Mouse (Mus musculus) Patski (cell line): ENCODE measurements around the gene Myo1d. TPM values are rescaled to one million over a fixed set of nuclear protein-coding genes. Genes with fewer than 3 reads are reported as not detected.
A peak's percentile ranks its signal among the peaks of the same experiment; 100 is the strongest.

Experiments
- ATAC-seq: fragments of 100-300 bp; one replicate; pipeline ENCODE4 v1.8.0; 2021
- CTCF ChIA-PET: fragments of 350-600 bp; sonication (Branson Sonifier 250); formaldehyde crosslinking; loops from one replicate; lab custom pipeline; 2022; ENCODE audit warnings: inconsistent platforms; lab: Charles Lee
- POLR2A ChIA-PET: fragments of 350-600 bp; sonication (Branson Sonifier 250); formaldehyde crosslinking; loops from one replicate; lab custom pipeline; 2022; ENCODE audit warnings: antibody characterized with exemption, inconsistent platforms; lab: Charles Lee
- DNase-seq: peaks from one replicate; pipeline ENCODE4 v3.0.0-alpha.2; 2011; ENCODE audit warnings: low read depth, low spot score
- H3K27me3 ChIP-seq: fragments of 371-371 bp; one replicate; pipeline ENCODE4 v1.5.1; 2021
- CTCF ChIP-seq: fragments of 100-300 bp; IDR thresholded peaks from one replicate; pipeline ENCODE4 v1.5.1; 2021
- in situ Hi-C: fragments of 300-500 bp; cut with MboI; formaldehyde crosslinking; loops from 3 replicates; pipeline ENCODE4 v1.11.1; 2018; ENCODE audit warnings: low pct_unique_long_range_greater_than_20kb, mixed read lengths
- polyA plus RNA-seq: library from polyadenylated mRNA; unstranded; gene quantifications from one replicate; pipeline ENCODE4 v1.2.3, GENCODE M21; 2021

Gene Myo1d
- polyA plus RNA-seq, 1 experiment from 2014 or later = 36.9 TPM

DNA sequence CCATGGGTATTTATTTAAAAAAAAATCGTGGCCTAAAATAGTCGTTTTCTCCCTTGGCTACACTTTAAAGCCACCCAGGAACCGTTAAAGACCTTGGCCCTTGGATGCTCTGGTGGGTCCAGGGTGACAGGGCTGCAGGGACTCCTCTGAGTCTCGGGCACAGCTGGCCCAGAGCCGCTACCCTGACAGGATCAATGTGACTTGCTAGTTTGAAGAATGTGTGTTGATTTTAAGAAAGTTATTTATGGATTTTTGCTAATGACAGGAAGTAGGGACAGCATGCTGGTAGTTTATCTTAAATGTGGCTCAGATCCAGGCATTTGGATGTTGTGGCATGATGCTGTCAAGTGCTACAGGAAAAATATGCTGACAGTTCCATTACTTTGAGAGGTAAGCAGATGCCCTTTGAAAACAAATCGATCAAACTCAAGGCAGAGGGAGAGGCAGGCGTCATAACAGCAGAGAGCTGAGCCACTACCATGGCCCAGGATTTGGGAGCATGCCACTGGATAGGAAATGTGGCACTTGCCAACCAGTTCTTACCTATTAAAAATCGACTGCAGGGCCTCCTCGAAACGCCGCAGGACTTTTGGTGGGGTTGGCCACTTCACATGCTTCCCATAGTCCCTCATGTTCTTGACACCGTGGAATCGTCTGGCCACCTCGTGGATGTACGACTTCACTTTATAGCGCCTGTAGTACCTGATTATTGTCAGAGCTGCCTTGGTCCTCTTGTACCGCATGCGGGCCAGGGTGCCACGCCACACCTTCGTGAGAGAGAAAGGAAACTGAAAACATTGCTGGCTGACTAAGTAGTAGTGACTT lies 178.6 kb downstream of the Myo1d start:
- in situ Hi-C loops = no loop called here
- ChIA-PET POLR2A (interaction anchor here (0.5 kb wide), 1 partner anchor 245 kb away, joined by 3 read pairs; no protein-coding TSS in a partner anchor), CTCF (interaction anchor here (1.3 to 2.1 kb wide), 2 partner anchors 9 to 13 kb away, joined by 5 to 7 read pairs; no protein-coding TSS in a partner anchor)
- no peak for TF ChIP-seq CTCF
- H3K27me3 ChIP-seq = no peaks in the 10 kb centered on the region
- DNase-seq = no peak
- ATAC-seq = no peak

DNA sequence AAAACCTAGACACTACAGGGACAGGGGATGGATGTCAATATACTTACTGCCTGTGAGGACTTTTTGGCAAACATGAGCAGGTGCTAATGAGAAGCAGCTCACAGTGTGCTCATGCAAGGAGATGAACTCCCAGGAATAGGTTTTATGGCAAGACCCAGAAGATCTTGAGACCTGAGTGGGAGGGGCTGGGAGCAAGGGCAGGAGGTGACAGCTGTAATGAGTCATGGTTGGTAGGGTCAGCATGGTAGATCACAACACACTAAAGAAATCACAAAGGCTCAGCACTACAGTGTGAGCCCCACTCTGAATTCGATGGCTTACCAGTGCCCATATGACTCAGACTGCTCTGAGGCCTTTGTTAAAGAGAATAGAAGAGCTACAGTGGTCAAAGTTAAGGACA lies 184.3 kb downstream of the Myo1d start:
- CTCF ChIA-PET = interaction anchor here (1.5 kb wide), 1 partner anchor 74 kb away, joined by 3 read pairs; no protein-coding TSS in a partner anchor
- ATAC-seq (no peak), DNase-seq (no peak)
- in situ Hi-C loops = no loop called here
- no peak for TF ChIP-seq CTCF
- POLR2A ChIA-PET = no interaction called here
- H3K27me3 ChIP-seq = no peaks in the 10 kb centered on the region

GRCm38 (mm10) chr11:80589387-80589786 lies 190.4 kb downstream of the Myo1d start:
- DNase-seq (no peak), ATAC-seq (no peak)
- ChIA-PET POLR2A (no interaction called here), CTCF (interaction anchor here (1.0 to 2.3 kb wide), 2 partner anchors 10 to 16 kb away, joined by 3 to 5 read pairs; no protein-coding TSS in a partner anchor)
- H3K27me3 ChIP-seq = no peaks in the 10 kb centered on the region
- TF ChIP-seq CTCF = no peak
- in situ Hi-C loops = no loop called here

DNA sequence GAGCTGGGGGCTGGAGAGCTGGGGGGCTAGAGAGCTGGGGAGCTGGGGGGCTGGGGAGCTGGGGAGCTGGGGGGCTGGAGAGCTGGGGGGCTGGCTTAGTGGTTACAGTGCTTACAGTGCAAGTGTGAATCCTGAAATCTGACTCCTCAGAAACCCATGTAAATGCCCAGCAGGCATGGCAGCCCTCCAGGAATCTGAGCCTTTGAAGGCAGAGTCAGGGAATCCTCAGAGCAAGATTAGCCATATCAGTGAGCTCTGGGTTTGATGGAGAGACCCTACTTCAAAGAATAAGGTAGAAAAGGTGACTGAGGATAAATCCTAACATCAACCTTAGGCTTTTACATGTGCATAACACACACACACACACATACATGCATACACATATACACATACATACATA lies 194.1 kb downstream of the Myo1d start:
- ChIA-PET POLR2A (no interaction called here), CTCF (no interaction called here)
- ATAC-seq (no peak), DNase-seq (no peak)
- H3K27me3 ChIP-seq = no peaks in the 10 kb centered on the region
- in situ Hi-C loops = no loop called here
- TF ChIP-seq CTCF = no peak

DNA sequence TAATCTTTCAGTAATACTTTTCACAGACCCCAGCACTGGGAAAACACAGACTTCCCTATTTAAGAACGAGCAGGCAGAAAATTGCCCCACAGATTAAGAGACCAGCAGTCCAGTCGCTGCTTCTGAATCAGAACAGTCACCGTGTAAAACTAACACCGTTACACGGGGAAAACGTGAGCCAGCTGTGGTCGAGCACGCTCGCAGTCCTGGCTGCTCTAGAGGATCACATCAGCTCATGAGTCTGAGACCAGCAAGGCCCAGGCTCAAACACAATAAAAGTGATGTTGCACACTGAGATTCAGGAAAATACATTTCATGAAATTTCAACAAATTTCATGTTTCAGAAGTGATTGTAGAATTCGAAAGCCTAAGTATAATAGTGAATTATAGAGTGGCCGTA lies 194.6 kb downstream of the Myo1d start:
- H3K27me3 ChIP-seq = no peaks in the 10 kb centered on the region
- in situ Hi-C loops = no loop called here
- DNase-seq = no peak
- no peak for ATAC-seq
- ChIA-PET POLR2A (no interaction called here), CTCF (no interaction called here)
- TF ChIP-seq CTCF = no peak

DNA sequence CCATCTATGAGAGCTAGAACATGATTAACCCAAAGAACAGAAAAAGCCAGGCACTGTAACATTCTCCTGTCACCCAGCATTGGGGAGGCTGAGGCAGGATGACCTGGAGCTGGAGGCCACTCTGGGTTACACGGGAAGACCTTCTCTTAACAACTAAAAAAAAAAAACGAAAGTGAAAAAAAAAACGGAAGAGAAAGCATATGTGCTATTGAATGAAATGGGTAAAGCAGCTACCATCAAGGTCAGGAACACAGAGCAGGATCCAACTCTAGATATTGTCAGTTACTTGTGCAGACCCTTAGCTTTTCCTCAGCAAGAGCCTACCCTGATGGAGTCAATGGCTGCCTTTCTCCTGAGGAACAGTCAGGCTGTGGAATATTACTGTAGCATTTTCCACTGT lies 199.3 kb downstream of the Myo1d start:
- no peaks in the 10 kb centered on the region for H3K27me3 ChIP-seq
- ChIA-PET CTCF (interaction anchor here (0.8 kb wide), 1 partner anchor 12 kb away, joined by 3 read pairs; no protein-coding TSS in a partner anchor), POLR2A (interaction anchor here (0.5 kb wide), 1 partner anchor 78 kb away, joined by 3 read pairs; no protein-coding TSS in a partner anchor)
- ATAC-seq (no peak), DNase-seq (no peak)
- TF ChIP-seq CTCF = no peak
- in situ Hi-C loops = no loop called here

DNA sequence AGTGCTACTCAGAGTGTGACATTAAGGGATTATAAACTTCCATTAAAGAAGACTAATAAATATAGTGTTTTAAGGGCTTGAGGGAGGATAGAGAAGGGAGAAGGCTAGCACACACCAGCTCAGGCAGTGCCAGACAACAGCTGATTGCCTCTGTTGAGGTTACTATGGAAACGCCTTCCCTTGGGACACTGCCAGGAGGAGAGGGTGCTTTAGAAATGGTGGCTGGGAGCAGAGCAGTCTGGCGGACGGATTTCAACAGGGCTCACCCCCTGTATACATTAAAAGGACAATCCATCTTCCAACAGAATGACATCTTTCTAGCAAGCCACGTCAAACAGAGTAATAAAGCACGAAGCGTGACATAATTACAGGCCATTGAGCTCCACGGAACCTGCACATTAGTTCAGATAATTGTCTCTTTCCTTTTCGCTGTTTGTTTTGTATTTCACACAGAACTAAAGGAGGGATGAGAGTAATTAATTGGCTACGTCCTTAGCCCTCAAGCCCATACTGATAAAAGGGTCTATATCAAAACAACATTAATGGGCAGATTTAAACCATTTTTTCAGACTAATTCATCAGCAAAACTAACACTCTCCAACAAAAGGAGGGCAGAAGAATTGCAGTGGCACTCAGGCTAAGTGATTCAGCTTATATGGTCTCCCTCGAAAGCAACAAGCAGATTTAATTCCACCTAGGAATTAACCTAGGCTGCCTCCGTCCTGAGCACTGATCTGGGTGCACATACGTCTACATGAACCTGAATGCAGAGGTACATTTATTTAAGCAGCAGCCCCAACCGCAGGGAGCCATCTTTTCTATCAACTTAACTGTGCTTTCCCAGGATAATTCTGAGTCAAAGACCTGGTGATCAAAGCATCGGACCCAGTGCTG lies 201.8 kb downstream of the Myo1d start:
- ATAC-seq (peak; percentile 54), DNase-seq (peak; percentile 34)
- POLR2A ChIA-PET = no interaction called here
- in situ Hi-C loops = no loop called here
- no peaks in the 10 kb centered on the region for H3K27me3 ChIP-seq
- CTCF ChIA-PET = interaction anchor here (1.3 kb wide), 1 partner anchor 14 kb away, joined by 4 read pairs; no protein-coding TSS in a partner anchor
- TF ChIP-seq CTCF = no peak

DNA sequence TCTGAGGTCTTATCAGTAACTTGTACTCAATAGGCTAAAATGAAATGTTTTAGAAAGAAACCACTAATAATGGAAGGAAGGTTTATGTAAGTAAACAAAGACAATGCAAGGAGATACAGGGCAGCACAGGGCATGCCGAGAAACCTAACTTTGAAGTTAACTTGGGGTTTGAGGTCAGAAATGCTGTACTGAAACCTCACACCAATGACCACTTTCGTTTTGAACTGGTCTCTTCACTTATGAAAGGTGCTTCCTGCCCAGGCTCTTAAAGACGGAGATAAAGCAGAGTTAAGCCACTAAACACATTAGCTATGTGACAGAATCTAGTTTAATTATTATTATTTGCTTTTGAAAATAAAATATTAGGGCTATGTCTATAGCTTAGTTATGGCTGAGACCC lies 204.0 kb downstream of the Myo1d start:
- POLR2A ChIA-PET = no interaction called here
- no peak for DNase-seq
- no peak for TF ChIP-seq CTCF
- no peaks in the 10 kb centered on the region for H3K27me3 ChIP-seq
- ATAC-seq = no peak
- in situ Hi-C loops = no loop called here
- CTCF ChIA-PET = no interaction called here

GRCm38 (mm10) chr11:80566286-80566685 lies 213.5 kb downstream of the Myo1d start:
- CTCF ChIA-PET = no interaction called here
- in situ Hi-C loops = no loop called here
- no peaks in the 10 kb centered on the region for H3K27me3 ChIP-seq
- POLR2A ChIA-PET = no interaction called here
- ATAC-seq (no peak), DNase-seq (no peak)
- no peak for TF ChIP-seq CTCF
